Mouse (Mus musculus) kidney, adult 2 months (tissue): Measurements from ENCODE around the gene Ptp4a2.

ENCODE experiments used
- CTCF ChIP-seq: fragments of 200-500 bp; conservative IDR thresholded peaks from 2 replicates; pipeline ENCODE4 v1.5.1; 2011; ENCODE audit warnings: low read depth, mild to moderate bottlenecking, control low read depth, low read length, moderate library complexity, mixed read lengths; ENCODE audit not compliant: insufficient read depth, insufficient read length
- POLR2A ChIP-seq: fragments of 200-500 bp; IDR thresholded peaks from one replicate; pipeline ENCODE4 v1.6.1; 2011; ENCODE audit warnings: low read depth, low read length, control low read depth

DNA sequence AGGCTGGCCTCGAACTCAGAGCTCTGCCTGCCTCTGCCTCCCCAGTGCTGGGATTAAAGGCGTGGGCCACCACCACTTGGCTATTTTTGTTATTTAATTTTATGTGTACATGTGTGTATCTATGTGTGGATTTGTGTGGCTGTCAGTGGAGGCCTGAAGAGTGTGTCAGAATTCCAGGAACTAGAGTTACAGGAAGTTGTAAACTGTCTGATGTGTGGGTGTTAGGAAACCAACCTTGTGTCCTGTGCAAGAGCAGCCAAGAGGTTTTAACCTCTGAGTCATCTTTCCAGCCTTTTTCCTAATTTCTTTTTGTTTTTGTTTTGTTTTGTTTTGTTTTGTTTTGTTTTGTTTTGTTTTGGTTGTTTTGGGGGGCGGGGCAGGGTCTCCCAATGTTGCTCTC, 83.8 kb downstream of the Ptp4a2 start:
- TF ChIP-seq POLR2A (no peak), CTCF (no peak)
